Mouse (Mus musculus) heart, postnatal 4 days (tissue): ENCODE measurements around the gene Kcnt2. TPM values are rescaled to one million over a fixed set of nuclear protein-coding genes. Genes with fewer than 3 reads are reported as not detected.

Experiments
- DNase-seq: peaks from one replicate; pipeline ENCODE4 v3.0.0; 2021
- total RNA-seq, 2 experiments: library from RNA; stranded (reverse); gene quantifications; 2 replicates each; pipeline ENCODE4 v1.2.3; 2021

Kcnt2 gene
- total RNA-seq, 2 experiments from 2014 or later: 1.5 to 1.9 TPM

- DNase-seq: no peak
Observed at GRCm38 (mm10) chr1:140379526-140379925, 133.6 kb downstream of the Kcnt2 start.

DNA sequence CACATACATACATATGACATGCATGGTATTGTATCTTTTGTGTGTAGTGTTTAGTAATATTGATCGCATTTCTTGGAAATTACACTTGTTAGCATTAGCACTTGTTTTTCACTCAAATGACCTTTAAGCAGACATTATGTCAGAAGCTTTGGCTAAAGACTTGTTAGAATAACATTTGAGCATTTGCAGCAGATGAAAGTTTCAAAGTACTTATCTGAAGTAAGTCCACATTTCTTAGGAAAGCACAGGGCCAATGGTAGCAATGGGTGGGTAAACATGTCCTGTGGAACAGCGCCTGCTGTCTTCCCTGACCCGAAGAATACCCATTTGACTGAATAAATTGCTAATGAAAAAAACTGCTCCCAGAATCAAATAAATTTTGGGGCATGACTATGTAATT, 135.1 kb downstream of the Kcnt2 start:
- DNase-seq: no peak

DNA sequence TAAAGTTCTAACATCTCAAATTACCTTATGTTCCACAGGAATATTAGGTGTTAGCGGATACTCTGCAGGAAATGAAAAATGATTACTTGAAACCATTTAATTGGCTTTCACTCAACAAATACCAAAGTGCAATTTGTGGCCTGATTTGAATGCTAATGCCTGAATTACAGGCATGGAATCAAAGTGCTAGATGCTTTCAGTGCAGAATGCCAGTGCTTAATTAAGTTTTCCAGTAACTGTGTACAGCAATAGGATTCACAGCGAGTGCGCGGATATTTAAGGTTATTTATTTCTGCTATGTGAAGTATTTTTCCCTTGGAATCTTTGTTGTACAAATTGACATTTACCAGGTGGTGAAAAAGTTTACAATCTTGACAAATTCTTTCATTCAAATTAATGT, 144.3 kb downstream of the Kcnt2 start:
- no peak for DNase-seq

- no peak for DNase-seq
Observed at GRCm38 (mm10) chr1:140397756-140398155, 151.8 kb downstream of the Kcnt2 start.

DNA sequence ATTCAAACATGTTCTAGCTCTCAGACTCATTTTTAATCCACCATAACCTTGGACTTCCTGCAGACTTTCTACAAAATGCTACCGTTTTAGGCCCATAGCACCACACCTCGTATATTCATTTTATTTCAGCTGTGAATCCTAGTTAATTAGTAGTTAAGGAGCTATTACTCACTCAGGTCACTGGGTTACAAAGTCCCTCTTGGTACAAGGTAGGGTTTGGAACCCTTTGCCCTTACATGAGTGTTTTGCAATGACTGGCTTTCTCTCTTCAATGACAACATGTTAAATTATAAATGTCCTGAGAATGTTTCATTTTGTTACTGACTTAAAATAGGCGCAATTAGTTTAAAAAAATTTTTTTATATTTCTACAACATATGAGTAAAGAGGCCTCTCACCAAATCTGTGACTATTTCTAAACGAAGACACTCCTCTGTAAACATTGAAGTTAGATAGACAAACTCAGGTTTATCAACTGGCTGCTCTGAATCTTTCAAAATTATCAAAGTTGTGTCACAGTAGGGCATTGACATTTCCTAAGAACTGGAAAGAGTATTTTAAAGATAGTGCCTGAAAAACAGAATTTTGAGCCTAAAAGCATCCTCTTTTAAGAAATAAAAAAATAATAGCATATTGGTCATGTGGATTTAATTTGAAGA, 160.8 kb downstream of the Kcnt2 start:
- no peak for DNase-seq

GRCm38 (mm10) chr1:140415761-140416160, 169.8 kb downstream of the Kcnt2 start:
- no peak for DNase-seq

GRCm38 (mm10) chr1:140422954-140423353, 177.0 kb downstream of the Kcnt2 start:
- no peak for DNase-seq

GRCm38 (mm10) chr1:140429284-140429850, 183.4 kb downstream of the Kcnt2 start:
- no peak for DNase-seq

DNA sequence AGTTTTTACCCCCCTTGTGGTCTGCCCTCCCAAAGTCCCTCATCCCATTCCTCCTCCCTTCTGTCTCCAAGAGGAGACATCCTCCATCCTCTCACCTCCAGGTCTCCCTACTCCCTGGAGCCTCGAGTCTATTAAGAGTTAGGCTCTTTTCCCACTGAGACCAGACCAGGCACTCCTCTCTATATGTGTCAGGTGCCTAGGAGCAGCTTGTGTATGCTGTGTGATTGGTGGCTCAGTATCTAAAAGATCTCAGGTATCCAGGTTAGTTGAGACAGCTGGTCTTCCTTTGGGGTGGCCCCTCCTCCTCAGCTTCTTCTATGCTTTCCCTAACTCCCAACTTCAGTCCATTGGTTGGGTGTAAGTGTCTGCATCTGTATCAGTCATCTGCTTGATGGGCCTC, 186.1 kb downstream of the Kcnt2 start:
- no peak for DNase-seq

- DNase-seq: no peak
Observed at GRCm38 (mm10) chr1:140434791-140435190, 188.8 kb downstream of the Kcnt2 start.

- no peak for DNase-seq
Observed at GRCm38 (mm10) chr1:140438176-140438575, 192.2 kb downstream of the Kcnt2 start.

DNA sequence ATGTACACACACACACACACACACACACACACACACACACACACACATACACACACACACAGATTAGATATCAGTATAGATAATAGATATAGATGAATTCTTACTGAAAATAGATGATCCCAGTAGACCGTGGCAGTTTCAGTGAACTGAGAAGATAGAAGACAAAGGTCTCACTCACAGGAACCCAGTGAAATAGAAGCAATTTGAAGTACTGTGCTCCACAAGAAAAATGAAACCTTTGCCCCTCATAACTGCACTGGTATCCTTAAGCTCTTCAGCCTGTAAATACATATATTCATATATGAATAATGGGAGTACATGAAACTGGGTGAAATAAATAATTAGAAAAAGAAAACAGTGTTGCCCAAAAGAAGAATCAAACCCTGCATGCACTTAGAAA, 197.9 kb downstream of the Kcnt2 start:
- no peak for DNase-seq

GRCm38 (mm10) chr1:140444394-140444793, 198.4 kb downstream of the Kcnt2 start:
- DNase-seq: no peak

DNA sequence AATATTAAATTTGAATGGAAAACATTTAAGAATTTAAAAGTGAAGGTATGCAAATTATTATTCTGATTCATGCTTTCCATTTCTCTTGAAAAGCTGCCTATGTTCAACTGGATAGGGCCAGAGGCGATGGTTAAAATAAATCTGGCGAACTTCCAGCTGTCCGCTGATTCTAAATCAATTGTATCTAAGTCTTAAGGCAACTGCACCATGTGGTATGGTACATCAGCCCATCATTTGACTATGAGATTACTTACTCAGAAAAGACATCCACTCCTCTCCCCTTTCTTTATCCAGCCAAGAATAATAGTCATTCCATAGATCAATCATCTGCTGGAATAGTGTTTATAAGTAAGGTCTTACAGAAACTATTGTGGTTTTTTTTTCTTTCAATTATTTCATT, 205.5 kb downstream of the Kcnt2 start:
- DNase-seq: no peak

DNA sequence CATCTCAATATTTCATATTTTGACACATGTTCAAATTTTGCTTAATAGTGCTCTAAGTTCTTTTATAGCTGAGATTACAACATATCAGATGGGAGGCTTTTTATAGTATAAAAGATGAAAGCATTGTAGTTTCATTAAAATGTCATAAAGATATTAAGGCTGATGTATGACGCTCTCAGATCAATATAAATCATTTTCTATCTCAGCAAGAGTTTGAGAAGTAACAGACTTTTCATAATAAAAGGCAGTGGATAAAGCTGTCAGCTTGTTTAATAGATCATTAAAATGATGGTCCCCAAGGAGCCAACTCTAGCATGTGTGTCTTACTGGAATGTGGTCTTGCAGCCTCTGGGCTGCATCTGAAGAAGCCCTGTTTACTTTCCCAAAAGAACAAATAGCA, 206.0 kb downstream of the Kcnt2 start:
- DNase-seq: no peak

GRCm38 (mm10) chr1:140455903-140456302, 209.9 kb downstream of the Kcnt2 start:
- DNase-seq: no peak

DNA sequence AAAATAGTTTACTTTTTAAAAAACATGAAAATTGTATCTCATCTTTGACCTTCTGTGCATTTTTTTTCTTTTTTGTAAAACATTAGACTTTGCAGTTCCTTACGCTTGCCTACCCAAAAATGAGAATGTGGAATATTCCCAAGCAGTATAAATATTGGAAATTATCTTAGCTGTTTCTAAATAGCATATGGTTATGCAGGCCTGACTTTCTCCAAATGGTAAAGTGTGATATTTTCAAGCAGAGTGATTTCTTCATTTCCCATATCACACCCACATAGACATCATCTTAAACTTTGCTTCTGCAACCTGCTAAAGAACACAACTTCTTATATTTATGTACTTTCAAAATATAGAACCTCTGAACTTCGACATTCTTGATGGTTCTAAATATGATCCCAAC, 210.9 kb downstream of the Kcnt2 start:
- DNase-seq: no peak

GRCm38 (mm10) chr1:140468315-140468714, 222.4 kb downstream of the Kcnt2 start:
- no peak for DNase-seq

DNA sequence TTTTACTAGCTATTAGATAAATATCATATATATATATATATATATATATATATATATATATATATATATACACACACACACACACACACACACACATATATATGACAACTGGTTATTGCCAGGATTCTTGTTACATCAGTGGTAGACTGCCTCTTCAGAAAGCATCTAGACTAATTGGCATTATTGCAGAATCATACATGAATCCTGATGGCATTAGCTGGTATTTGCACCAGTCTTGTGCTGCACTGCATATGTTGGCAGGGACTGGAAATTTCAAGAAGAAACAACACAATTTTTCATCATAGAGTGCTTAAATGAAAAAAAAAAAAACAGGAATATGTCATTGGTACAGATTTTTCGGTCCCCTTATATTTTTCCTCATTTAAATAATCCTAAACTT, 223.6 kb downstream of the Kcnt2 start:
- no peak for DNase-seq

DNA sequence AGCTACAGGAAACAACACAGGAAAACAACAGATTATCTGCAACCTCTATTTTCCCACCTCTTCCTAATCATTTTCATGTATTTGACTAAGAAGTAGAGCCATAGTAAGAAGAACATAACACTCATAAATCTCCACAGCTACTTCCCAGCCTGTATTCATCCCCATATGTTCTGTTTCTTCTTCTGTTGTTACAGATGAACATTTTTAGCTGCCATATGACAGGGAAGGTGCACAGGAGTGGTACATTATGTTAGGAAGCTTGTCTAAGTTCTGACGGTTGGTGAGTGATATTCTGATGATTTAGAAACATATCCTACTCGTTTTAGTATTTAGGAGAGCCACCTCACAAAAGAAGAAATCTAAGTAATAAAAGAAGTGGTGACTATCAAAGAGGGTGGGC, 231.0 kb downstream of the Kcnt2 start:
- no peak for DNase-seq

DNA sequence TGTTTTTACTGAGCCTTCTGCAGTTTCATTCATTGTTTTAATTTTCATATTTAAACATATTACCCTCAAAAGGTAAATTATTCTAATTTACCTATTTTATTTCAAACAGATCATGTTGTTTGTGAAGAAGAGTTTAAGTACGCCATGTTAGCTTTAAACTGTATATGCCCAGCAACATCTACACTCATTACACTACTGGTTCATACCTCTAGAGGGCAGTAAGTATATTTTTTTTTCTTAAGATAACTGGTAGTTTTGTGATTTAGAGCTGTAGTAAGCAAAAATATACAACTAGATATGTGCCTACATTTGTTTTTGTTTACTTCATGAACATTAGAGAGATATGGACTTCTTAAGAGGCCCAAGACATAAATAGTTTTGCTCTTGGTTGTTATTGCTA, 238.1 kb downstream of the Kcnt2 start:
- no peak for DNase-seq

GRCm38 (mm10) chr1:140489816-140490215, 243.9 kb downstream of the Kcnt2 start:
- DNase-seq: no peak

- DNase-seq: no peak
Observed at GRCm38 (mm10) chr1:140491406-140491805, 245.4 kb downstream of the Kcnt2 start.

DNA sequence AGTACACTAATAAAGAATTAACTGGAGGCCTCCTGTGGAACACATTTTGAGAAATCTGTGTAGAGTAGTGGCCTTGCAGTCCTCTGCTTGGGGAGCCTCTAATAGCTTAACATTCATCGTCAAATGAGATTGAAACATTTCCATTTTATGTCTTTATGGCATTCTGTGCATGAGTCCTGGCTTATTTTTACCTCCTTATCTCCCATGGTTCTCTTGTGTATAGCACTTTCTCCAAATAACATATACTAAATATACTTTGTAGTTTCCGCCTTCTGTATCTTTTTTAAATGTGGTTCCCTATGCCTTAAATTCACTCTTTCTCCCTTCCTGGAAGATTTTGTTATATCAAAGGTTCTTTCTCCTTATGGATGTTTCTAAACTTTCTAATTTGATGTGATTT, 246.3 kb downstream of the Kcnt2 start:
- DNase-seq: no peak

GRCm38 (mm10) chr1:140513451-140513850, 267.5 kb downstream of the Kcnt2 start:
- no peak for DNase-seq
